Mouse (Mus musculus) effector memory CD4-positive, alpha-beta T cell, adult 7 months (primary cell): ENCODE measurements around the gene Thoc6. TPM values are rescaled to one million over a fixed set of nuclear protein-coding genes. Genes with fewer than 3 reads are reported as not detected.

ENCODE experiments used
- polyA plus RNA-seq: library from polyadenylated mRNA; unstranded; fragments of 100-300 nt; shearing (Covaris generic); gene quantifications from one replicate; pipeline ENCODE4 v1.2.1, GENCODE M21; 2017

Gene Thoc6
- polyA plus RNA-seq: 31.2 TPM

GRCm38 (mm10) chr17:23673424-23674073, at the start of gene Thoc6, which contains the start of gene Hcfc1r1:
Gene Thoc6 (minus strand): TSS chr17:23673882.
Gene Hcfc1r1 (plus strand): TSS chr17:23673596.

GRCm38 (mm10) chr17:23722376-23723125, 48.9 kb upstream of the Thoc6 start, which contains the start of gene 1520401A03Rik:
Gene 1520401A03Rik (minus strand): TSS chr17:23722783.

GRCm38 (mm10) chr17:23683856-23684672, 10.4 kb upstream of the Thoc6 start, which contains the start of gene Cldn9:
Gene Cldn9 (minus strand): TSS chr17:23684026.

GRCm38 (mm10) chr17:23679127-23679835, 5.6 kb upstream of the Thoc6 start, which contains the start of gene Cldn6:
Gene Cldn6 (plus strand): TSS chr17:23679249.

GRCm38 (mm10) chr17:23677236-23677679, 3.6 kb upstream of the Thoc6 start, which contains the start of gene Tnfrsf12a:
Gene Tnfrsf12a (minus strand): TSS chr17:23677468.

GRCm38 (mm10) chr17:23660117-23660875, 13.4 kb downstream of the Thoc6 start, which contains the start of gene Bicdl2:
Gene Bicdl2 (plus strand): TSS chr17:23660506.

GRCm38 (mm10) chr17:23644613-23645495, 28.8 kb downstream of the Thoc6 start, which contains the start of gene Mmp25:
Gene Mmp25 (minus strand): TSS chr17:23645277.

Other genes with a start within 250 kb of the Thoc6 start
- not detected for gene Vmn2r117, start 194.2 kb downstream of the Thoc6 start, polyA plus RNA-seq
- 7.3 TPM for gene Zfp213, start 109.6 kb downstream of the Thoc6 start, polyA plus RNA-seq
- gene Zfp13, start 74.4 kb downstream of the Thoc6 start, polyA plus RNA-seq: not detected
- 4.2 TPM for gene Zscan10, start 73.0 kb downstream of the Thoc6 start, polyA plus RNA-seq
- 1.5 TPM for gene Mmp25, start 28.6 kb downstream of the Thoc6 start, polyA plus RNA-seq
- not detected for gene Bicdl2, start 13.4 kb downstream of the Thoc6 start, polyA plus RNA-seq
- 57.1 TPM for gene Hcfc1r1, start 286 bp downstream of the Thoc6 start, polyA plus RNA-seq
- 13.4 TPM for gene Tnfrsf12a, start 3.6 kb upstream of the Thoc6 start, polyA plus RNA-seq
- gene Cldn6, start 5.4 kb upstream of the Thoc6 start, polyA plus RNA-seq: not detected
- not detected for gene Cldn9, start 10.1 kb upstream of the Thoc6 start, polyA plus RNA-seq
- gene 1520401A03Rik, start 48.9 kb upstream of the Thoc6 start, polyA plus RNA-seq: 0.13 TPM
- gene Pkmyt1, start 52.5 kb upstream of the Thoc6 start, polyA plus RNA-seq: 57.9 TPM
- gene Paqr4, start 67.0 kb upstream of the Thoc6 start, polyA plus RNA-seq: 3.5 TPM
- gene Kremen2, start 72.0 kb upstream of the Thoc6 start, polyA plus RNA-seq: 2.8 TPM
- 34.0 TPM for gene Flywch1, start 97.7 kb upstream of the Thoc6 start, polyA plus RNA-seq
- 4.1 TPM for gene Flywch2, start 112.2 kb upstream of the Thoc6 start, polyA plus RNA-seq
- 994 TPM for gene Srrm2, start 116.7 kb upstream of the Thoc6 start, polyA plus RNA-seq
- gene Elob, start 155.3 kb upstream of the Thoc6 start, polyA plus RNA-seq: 395 TPM
- gene Prss33, start 162.2 kb upstream of the Thoc6 start, polyA plus RNA-seq: 0.35 TPM
- gene Prss32, start 170.0 kb upstream of the Thoc6 start, polyA plus RNA-seq: not detected
- gene Prss41, start 170.3 kb upstream of the Thoc6 start, polyA plus RNA-seq: 4.6 TPM
- gene Prss21, start 194.2 kb upstream of the Thoc6 start, polyA plus RNA-seq: not detected
- not detected for gene Dcpp1, start 207.0 kb upstream of the Thoc6 start, polyA plus RNA-seq
- not detected for gene Dcpp2, start 207.0 kb upstream of the Thoc6 start, polyA plus RNA-seq
- not detected for gene Dcpp3, start 243.6 kb upstream of the Thoc6 start, polyA plus RNA-seq